Mouse (Mus musculus) liver, embryonic 12.5 days (tissue): Measurements from ENCODE around the gene Apc2. TPM values are rescaled to one million over a fixed set of nuclear protein-coding genes. Genes with fewer than 3 reads are reported as not detected.
A peak's percentile ranks its signal among the peaks of the same experiment; 100 is the strongest.
"Not testable (repeated sequence)": the region's sequence is repeated elsewhere in the genome, so short reads cannot be mapped to it uniquely, and the experiment has no call there.

Source experiments
- ATAC-seq: fragments of 200-750 bp; cut with Nextera tagmentation; 2 replicates; pipeline ENCODE4 v1.8.0; 2017; ENCODE audit warnings: moderate number of reproducible peaks, mild to moderate bottlenecking, moderate library complexity
- H3K27ac ChIP-seq: fragments of 300-500 bp; sonication (generic); 2 replicates; pipeline ENCODE4 v1.5.1; 2016; ENCODE audit warnings: mild to moderate bottlenecking
- H3K27me3 ChIP-seq: fragments of 300-500 bp; sonication (generic); replicated peaks from 2 replicates; pipeline ENCODE4 v1.6.1; 2016; ENCODE audit warnings: mild to moderate bottlenecking, moderate library complexity
- H3K36me3 ChIP-seq: fragments of 300-500 bp; sonication (generic); 2 replicates; pipeline ENCODE4 v1.6.1; 2016; ENCODE audit warnings: mild to moderate bottlenecking, moderate library complexity
- H3K4me1 ChIP-seq: fragments of 300-500 bp; sonication (generic); 2 replicates; pipeline ENCODE4 v1.6.1; 2016
- H3K4me2 ChIP-seq: fragments of 300-500 bp; sonication (generic); 2 replicates; pipeline ENCODE4 v1.6.1; 2016; ENCODE audit warnings: mild to moderate bottlenecking, moderate library complexity
- H3K4me3 ChIP-seq: fragments of 300-500 bp; sonication (generic); 2 replicates; pipeline ENCODE4 v1.5.1; 2016; ENCODE audit warnings: mild to moderate bottlenecking, moderate library complexity
- H3K9ac ChIP-seq: fragments of 300-500 bp; sonication (generic); 2 replicates; pipeline ENCODE4 v1.6.1; 2016; ENCODE audit warnings: mild to moderate bottlenecking, moderate library complexity
- H3K9me3 ChIP-seq: fragments of 300-500 bp; sonication (generic); replicated peaks from 2 replicates; pipeline ENCODE4 v1.6.1; 2016; ENCODE audit warnings: mild to moderate bottlenecking, moderate library complexity
- WGBS: fragments of 180-500 bp; shearing (Covaris S2); methylation state at CpG from one replicate; pipeline ENCODE4 v1.1.7; 2016; ENCODE audit not compliant: insufficient replicate concordance; 5-methylcytosine and 5-hydroxymethylcytosine counted together
- polyA plus RNA-seq: library from polyadenylated mRNA; unstranded; fragments of >200 nt; fragmentation: Nextera tagmentation; extraction: Ambion mirVana; gene quantifications from 2 replicates; pipeline ENCODE4 v1.2.1, GENCODE M21; 2016

The Apc2 gene
- polyA plus RNA-seq, 1 experiment from 2014 or later: 0.17 TPM

GRCm38 (mm10) chr10:80341491-80342304 is 45.9 kb downstream of the Apc2 start:
- H3K36me3 ChIP-seq: peaks cover 7% of the 10 kb centered on the region; the same call in 1 of the 2 replicates
- ATAC-seq: no peak
- 7% methylated on average over 47 of the region's 47 CpGs for WGBS
- peak overlapping the region; percentile 51 for H3K4me3 ChIP-seq
- H3K4me1 ChIP-seq: peaks cover 64% of the 10 kb centered on the region
- H3K4me2 ChIP-seq: peak overlapping the region; percentile 81
- peak overlapping the region; percentile 29; the same call in 1 of the 2 replicates for H3K9ac ChIP-seq
- H3K27me3 ChIP-seq: peaks cover 72% of the 10 kb centered on the region
- H3K27ac ChIP-seq: no peak overlapping the region
- no peaks in the 10 kb centered on the region for H3K9me3 ChIP-seq

DNA sequence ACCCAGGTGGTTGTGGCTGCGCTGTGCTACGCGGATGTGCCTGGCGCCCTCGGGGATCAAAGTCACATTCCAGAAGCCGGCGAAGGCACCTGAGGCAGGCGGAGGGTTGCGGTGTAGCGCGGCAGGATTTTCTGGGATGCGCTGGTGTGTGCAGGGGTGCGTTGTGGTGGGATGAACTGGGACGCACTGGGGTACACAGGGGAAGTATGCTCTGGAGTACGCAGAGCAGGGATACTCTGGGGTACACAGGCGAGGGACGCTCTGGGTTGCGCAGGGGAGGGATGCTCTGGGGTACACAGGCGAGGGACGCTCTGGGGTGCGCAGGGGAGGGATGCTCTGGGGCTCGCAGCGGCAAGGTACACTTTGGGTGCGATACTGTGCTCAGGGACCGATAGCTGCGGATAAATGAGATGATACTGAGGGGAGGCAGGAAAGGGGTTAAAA is 46.5 kb downstream of the Apc2 start:
- Histone ChIP-seq H3K27me3 (peaks cover 73% of the 10 kb centered on the region), H3K4me3 (peak overlapping the region; percentile 51), H3K36me3 (0 out of 2 replicates have a peak, but pooled peaks cover 2% of the 10 kb centered on the region), H3K4me2 (peak overlapping the region; percentile 81), H3K4me1 (peaks cover 67% of the 10 kb centered on the region), H3K27ac (no peak overlapping the region), H3K9ac (peak overlapping the region; percentile 29), H3K9me3 (no peaks in the 10 kb centered on the region)
- 5% methylated on average over 26 of the region's 26 CpGs for WGBS
- no peak for ATAC-seq

GRCm38 (mm10) chr10:80342749-80343424 is 47.1 kb downstream of the Apc2 start:
- peak overlapping the region; percentile 70 for H3K9ac ChIP-seq
- H3K4me2 ChIP-seq: peak overlapping the region; percentile 81
- peak overlapping the region; percentile 98 for H3K27ac ChIP-seq
- peaks cover 72% of the 10 kb centered on the region for H3K4me1 ChIP-seq
- no peaks in the 10 kb centered on the region for H3K36me3 ChIP-seq
- no peaks in the 10 kb centered on the region for H3K9me3 ChIP-seq
- peaks cover 78% of the 10 kb centered on the region for H3K27me3 ChIP-seq
- H3K4me3 ChIP-seq: peak overlapping the region; percentile 51
- under 1% methylated on average over 33 of the region's 33 CpGs for WGBS
- peak; percentile 11 for ATAC-seq

DNA sequence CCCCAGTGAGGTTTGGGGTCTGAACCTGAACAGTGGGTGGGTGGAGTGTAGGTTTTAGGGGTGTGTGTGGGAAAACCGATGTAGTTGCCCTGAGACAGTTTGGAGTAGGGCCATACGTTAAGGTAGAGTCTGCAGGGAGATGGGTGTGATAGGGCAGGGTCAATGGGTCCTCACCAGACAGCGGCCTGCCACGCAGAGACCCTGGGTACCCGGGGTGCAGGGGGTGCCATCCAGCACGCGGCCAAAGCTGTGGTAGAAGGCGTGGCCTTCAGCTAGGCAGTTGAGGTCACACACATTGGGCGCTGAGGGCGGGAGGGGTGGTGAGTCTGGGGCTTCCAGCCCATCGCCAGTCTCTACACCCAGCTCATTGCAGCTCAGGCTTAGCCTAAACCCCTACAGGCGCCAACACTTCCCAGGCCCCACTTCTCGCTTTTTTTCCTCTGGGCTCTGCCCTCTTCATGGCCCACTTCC is 47.7 kb downstream of the Apc2 start:
- peak; percentile 16 for ATAC-seq
- Histone ChIP-seq H3K27me3 (peaks cover 80% of the 10 kb centered on the region), H3K4me1 (peaks cover 78% of the 10 kb centered on the region), H3K27ac (peak overlapping the region; percentile 98), H3K9ac (peak overlapping the region; percentile 70), H3K36me3 (no peaks in the 10 kb centered on the region), H3K4me2 (peak overlapping the region; percentile 81), H3K9me3 (no peaks in the 10 kb centered on the region), H3K4me3 (peak overlapping the region; percentile 51)
- WGBS: 18% methylated on average over 13 of the region's 13 CpGs

DNA sequence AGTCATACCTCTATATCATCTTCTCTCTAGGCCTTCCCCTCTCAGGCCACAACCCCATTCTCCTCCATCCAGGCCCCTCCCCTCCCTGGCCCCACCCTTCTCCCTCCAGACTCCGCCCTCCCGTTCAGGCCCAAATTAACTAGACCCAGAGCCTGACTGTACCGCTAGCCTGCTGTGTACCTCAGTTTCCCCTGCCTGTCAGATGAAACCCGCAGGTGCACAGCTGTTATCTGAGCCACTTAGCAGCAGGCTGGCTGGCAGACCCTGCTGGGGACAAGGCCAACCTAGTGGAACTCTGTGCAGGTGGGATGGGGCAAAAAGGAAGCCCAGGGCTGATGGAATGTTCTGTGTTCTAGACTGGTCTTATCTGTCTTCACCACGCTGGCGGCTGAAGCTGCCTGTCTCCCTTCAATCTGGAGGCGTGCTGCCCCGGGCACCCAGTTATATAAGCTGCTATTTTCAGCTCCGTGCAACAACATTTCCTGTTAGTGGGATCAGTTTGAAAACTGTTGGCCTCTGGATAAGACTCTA is 48.4 kb downstream of the Apc2 start:
- peak overlapping the region; percentile 81 for H3K4me2 ChIP-seq
- H3K9ac ChIP-seq: peak overlapping the region; percentile 70
- H3K4me3 ChIP-seq: peak overlapping the region; percentile 51
- peak; percentile 82 for ATAC-seq
- no peaks in the 10 kb centered on the region for H3K9me3 ChIP-seq
- peaks cover 85% of the 10 kb centered on the region for H3K4me1 ChIP-seq
- 9% methylated on average over 9 of the region's 9 CpGs for WGBS
- H3K36me3 ChIP-seq: no peaks in the 10 kb centered on the region
- peak overlapping the region; percentile 98 for H3K27ac ChIP-seq
- peaks cover 87% of the 10 kb centered on the region for H3K27me3 ChIP-seq

- peaks cover 96% of the 10 kb centered on the region for H3K27me3 ChIP-seq
Measured at GRCm38 (mm10) chr10:80345122-80345521, 49.3 kb downstream of the Apc2 start.

GRCm38 (mm10) chr10:80345929-80346328 is 50.2 kb downstream of the Apc2 start:
- not testable (repeated sequence) for ATAC-seq, H3K27ac ChIP-seq, H3K4me3 ChIP-seq, H3K9me3 ChIP-seq, H3K9ac ChIP-seq, H3K36me3 ChIP-seq
- peaks cover 96% of the 10 kb centered on the region for H3K27me3 ChIP-seq
- H3K4me2 ChIP-seq: peak overlapping the region; percentile 81
- peaks cover 80% of the 10 kb centered on the region for H3K4me1 ChIP-seq
- 77% methylated on average over 6 of the region's 6 CpGs for WGBS

More at GRCm38 (mm10) chr10:80345122-80345521, 49.3 kb downstream of the Apc2 start:
- ATAC-seq: peak; percentile 35
- Histone ChIP-seq H3K36me3 (no peaks in the 10 kb centered on the region), H3K27ac (peak overlapping the region; percentile 98), H3K4me2 (peak overlapping the region; percentile 81), H3K9me3 (no peaks in the 10 kb centered on the region), H3K9ac (peak overlapping the region; percentile 70), H3K4me3 (peak overlapping the region; percentile 51), H3K4me1 (peaks cover 84% of the 10 kb centered on the region)
- under 1% methylated on average over 15 of the region's 16 CpGs for WGBS

DNA sequence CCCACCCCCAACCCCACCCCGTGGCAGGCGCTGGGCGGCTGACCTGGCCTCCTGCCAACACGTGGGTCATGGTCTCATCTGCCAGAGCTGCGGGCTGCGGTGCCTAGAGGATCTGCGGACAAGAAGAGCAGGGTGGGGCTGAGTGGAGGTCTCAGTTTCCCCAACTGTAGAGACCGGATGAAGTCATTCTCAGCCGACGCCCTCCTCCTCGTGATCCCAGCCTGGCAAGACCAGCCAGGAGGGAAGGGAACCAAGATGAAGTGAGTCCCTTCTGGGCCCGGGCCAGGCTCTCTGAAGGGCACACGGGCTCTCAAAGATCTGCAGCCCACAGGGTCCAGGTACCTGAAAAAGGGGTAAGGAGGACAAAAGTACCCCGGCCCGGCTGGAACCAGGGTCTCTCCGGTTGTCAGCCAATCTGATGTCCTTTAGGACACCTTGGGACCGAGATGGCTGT is 51.8 kb downstream of the Apc2 start:
- Histone ChIP-seq H3K9me3 (no peaks in the 10 kb centered on the region), H3K36me3 (no peaks in the 10 kb centered on the region), H3K4me2 (peak overlapping the region; percentile 71), H3K27me3 (peaks cover 96% of the 10 kb centered on the region), H3K9ac (peak overlapping the region; percentile 57), H3K4me1 (peaks cover 73% of the 10 kb centered on the region), H3K4me3 (peak overlapping the region; percentile 47), H3K27ac (no peak overlapping the region)
- no peak for ATAC-seq
- WGBS: 26% methylated on average over 17 of the region's 17 CpGs

GRCm38 (mm10) chr10:80348244-80348781 is 52.5 kb downstream of the Apc2 start, which contains the start of gene Adamtsl5:
Adamtsl5 (minus strand) TSS chr10:80348412.
- Histone ChIP-seq H3K4me2 (peak within 1 kb of the TSS; percentile 71), H3K27me3 (peaks cover 96% of the 10 kb centered on the region), H3K9me3 (no peaks in the 10 kb centered on the region), H3K9ac (peak within 1 kb of the TSS; percentile 57), H3K4me3 (peak within 1 kb of the TSS; percentile 47), H3K4me1 (peaks cover 73% of the 10 kb centered on the region), H3K27ac (no peak within 1 kb of the TSS), H3K36me3 (no peaks in the 10 kb centered on the region)
- under 1% methylated on average over 41 of the region's 42 CpGs for WGBS
- ATAC-seq: peak; percentile 35; the same call in 1 of the 2 replicates

GRCm38 (mm10) chr10:80348981-80349380 is 53.2 kb downstream of the Apc2 start:
- no peaks in the 10 kb centered on the region for H3K36me3 ChIP-seq
- H3K4me2 ChIP-seq: peak overlapping the region; percentile 71
- H3K9ac ChIP-seq: no peak overlapping the region
- H3K4me3 ChIP-seq: 0 out of 2 replicates have a peak overlapping the region, but pooled peaks have one; percentile 47
- peaks cover 67% of the 10 kb centered on the region for H3K4me1 ChIP-seq
- no peaks in the 10 kb centered on the region for H3K9me3 ChIP-seq
- H3K27me3 ChIP-seq: peaks cover 96% of the 10 kb centered on the region
- H3K27ac ChIP-seq: no peak overlapping the region
- ATAC-seq: no peak
- WGBS: 20% methylated on average over 26 of the region's 26 CpGs

GRCm38 (mm10) chr10:80350292-80350691 is 54.5 kb downstream of the Apc2 start:
- Histone ChIP-seq H3K9ac (no peak overlapping the region), H3K27me3 (peaks cover 99% of the 10 kb centered on the region), H3K9me3 (no peaks in the 10 kb centered on the region), H3K27ac (no peak overlapping the region), H3K4me3 (no peak overlapping the region), H3K4me2 (no peak overlapping the region), H3K36me3 (no peaks in the 10 kb centered on the region), H3K4me1 (peaks cover 53% of the 10 kb centered on the region)
- ATAC-seq: peak; percentile 75
- 4% methylated on average over 7 of the region's 7 CpGs for WGBS
